Comparison of ENCODE assay signal across 23 mouse cellular contexts in genomic region chr2:134755537-134755936, GRCm38 (mm10).
"Had no signal": no experiment of that assay in that cellular context is flagged by ENCODE, and none has a peak within 500 bp of the region (broad histone marks: within the 10 kb centered on the region; RNA-seq: fewer than 3 reads in every experiment).

No protein-coding gene starts in this region.

- H3K4me3 ChIP-seq: heart, embryonic 10.5 days; heart, embryonic 12.5 days; hindbrain, embryonic 10.5 days; hindbrain, embryonic 12.5 days; kidney, embryonic 15.5 days; left cerebral cortex, adult 2 months; limb, embryonic 13.5 days; limb, embryonic 15.5 days; liver, embryonic 12.5 days had no signal

- DNase-seq: gastrocnemius, postnatal 14 days; gastrocnemius, postnatal 36 days; heart, adult 18-20 months; heart, postnatal 10 days; heart, postnatal 4 days; kidney, adult 11 months; kidney, postnatal 14 days; kidney, postnatal 36 days; layer of hippocampus, adult 9-11 months; left cerebral cortex, postnatal 4 days had no signal

- H3K27ac ChIP-seq: heart, embryonic 10.5 days; hindbrain, embryonic 10.5 days; hindbrain, embryonic 12.5 days; hindbrain, embryonic 14.5 days; kidney, embryonic 15.5 days; kidney, postnatal 0 days; left cerebral cortex, adult 2 months; limb, embryonic 13.5 days; limb, embryonic 15.5 days; liver, embryonic 12.5 days had no signal

- H3K27me3 ChIP-seq: heart, embryonic 12.5 days; hindbrain, embryonic 12.5 days; kidney, embryonic 15.5 days; limb, embryonic 13.5 days; limb, embryonic 15.5 days; liver, embryonic 12.5 days had no signal

- H3K9me3 ChIP-seq: heart, embryonic 10.5 days; heart, embryonic 12.5 days; hindbrain, embryonic 10.5 days; hindbrain, embryonic 12.5 days; kidney, embryonic 15.5 days; limb, embryonic 13.5 days; limb, embryonic 15.5 days had no signal

- ATAC-seq: hindbrain, embryonic 16.5 days; intestine, embryonic 16.5 days; liver, embryonic 12.5 days had no signal

- H3K4me1 ChIP-seq: heart, embryonic 10.5 days; heart, embryonic 12.5 days; hindbrain, embryonic 10.5 days; hindbrain, embryonic 12.5 days; kidney, embryonic 15.5 days; limb, embryonic 13.5 days; limb, embryonic 15.5 days; liver, embryonic 12.5 days had no signal

- H3K9ac ChIP-seq: heart, embryonic 12.5 days; hindbrain, embryonic 12.5 days; hindbrain, embryonic 14.5 days; kidney, embryonic 15.5 days; limb, embryonic 13.5 days; limb, embryonic 15.5 days; liver, embryonic 12.5 days had no signal

- H3K36me3 ChIP-seq: heart, embryonic 10.5 days; heart, embryonic 12.5 days; hindbrain, embryonic 10.5 days; hindbrain, embryonic 12.5 days; kidney, embryonic 15.5 days; limb, embryonic 13.5 days; limb, embryonic 15.5 days; liver, embryonic 12.5 days had no signal
